Mouse (Mus musculus): ENCODE data around the gene Tomm70a. TPM values are rescaled to one million over a fixed set of nuclear protein-coding genes. Genes with fewer than 3 reads are reported as not detected.

The Tomm70a gene
- total and polyA plus RNA-seq, 3 experiments = 97.4 to 162 (median 123) TPM

DNA sequence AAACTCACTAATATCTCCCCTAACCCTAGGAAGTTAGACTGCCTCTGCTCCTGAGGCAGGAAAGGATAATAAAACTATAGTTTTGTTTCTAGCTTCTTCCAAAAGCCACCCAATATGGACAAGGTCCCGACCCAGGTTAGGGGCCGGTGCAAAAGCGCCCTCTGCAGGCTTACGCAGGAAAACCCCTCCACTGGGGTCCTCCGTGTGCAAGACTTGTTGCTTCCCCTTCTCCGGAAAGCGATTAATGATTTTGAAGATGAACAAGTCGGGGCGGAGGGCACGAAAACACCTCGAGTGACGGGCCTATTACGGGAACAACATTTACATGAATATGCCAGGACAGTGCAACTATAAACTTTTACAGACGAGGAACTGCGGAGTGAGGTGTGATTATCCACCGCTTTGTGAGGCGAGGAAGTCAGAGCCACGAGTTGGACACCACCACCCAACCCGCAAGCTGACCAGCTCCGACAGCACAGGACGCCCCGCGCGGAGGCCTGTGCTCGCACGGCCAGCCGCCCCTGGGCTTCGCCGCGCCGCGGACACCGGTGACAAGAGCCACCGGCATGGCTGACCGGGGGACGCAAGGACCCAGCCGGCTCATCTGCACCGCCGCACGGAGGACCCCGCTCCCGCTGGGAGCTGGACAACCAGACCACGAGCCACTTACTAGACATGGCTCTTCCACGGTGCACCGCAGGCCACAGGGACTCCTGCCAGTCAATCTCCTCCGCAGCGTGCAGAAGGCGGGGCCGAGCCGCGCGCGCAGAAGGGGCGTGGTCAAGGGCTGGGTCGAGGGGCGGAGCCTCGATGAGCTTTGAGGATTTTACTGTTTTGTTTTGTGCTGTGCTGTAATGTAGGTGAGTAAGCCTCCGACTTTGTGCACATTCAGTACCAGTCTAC lies 45.4 kb downstream of the Tomm70a start, which contains the start of gene Nit2 (continued):
- TF ChIP-seq KAT2A (conservative IDR thresholded peaks at IDR 0.05; ENCODE audit: low read depth, low read length) (no peak; the same call in 1 of the 2 replicates), HCFC1 (IDR thresholded peaks at IDR 0.05; ENCODE audit: low read depth, low read length) (peak; percentile 42), MAX (IDR thresholded peaks at IDR 0.05; ENCODE audit: low read length) (peak; percentile 75), MYC (IDR thresholded peaks at IDR 0.05; ENCODE audit: low read depth, low read length) (peak; percentile 47; the same call in 1 of the 2 replicates), USF1 (IDR thresholded peaks at IDR 0.05; ENCODE audit: low read depth, low read length) (no peak), SMC3 (IDR thresholded peaks at IDR 0.05; ENCODE audit: low read depth, low read length) (peak; percentile 74), UBTF (IDR thresholded peaks at IDR 0.05; ENCODE audit: borderline replicate concordance, insufficient read depth, low read depth, low read length) (0 out of 2 replicates have a peak, but pooled peaks have one; percentile 62), POLR2AphosphoS2 (IDR thresholded peaks at IDR 0.05; ENCODE audit: low read length) (peak; percentile 86), ETS1 (IDR thresholded peaks at IDR 0.05; ENCODE audit: low read depth, low read length) (peak; percentile 30; the same call in 1 of the 2 replicates), MXI1 (IDR thresholded peaks at IDR 0.05; ENCODE audit: low read depth, low read length) (peak; percentile 86), MEF2A (IDR thresholded peaks at IDR 0.05; ENCODE audit: extremely low read depth, insufficient replicate concordance, low read depth, low read length, poor library complexity, severe bottlenecking) (no peak), MAZ (IDR thresholded peaks at IDR 0.05; ENCODE audit: low read depth, low read length) (0 out of 2 replicates have a peak, but pooled peaks have one; percentile 30), USF2 (IDR thresholded peaks at IDR 0.05; ENCODE audit: borderline replicate concordance in 1 of 2, insufficient read depth in 1 of 2, low read depth in 1 of 2, low read length in 2 of 2) (no peak), E2F4 (IDR thresholded peaks at IDR 0.05; ENCODE audit: borderline replicate concordance, low read depth, low read length) (no peak), EP300 (IDR thresholded peaks at IDR 0.05; ENCODE audit: low read depth in 1 of 2, low read length in 2 of 2) (peak in 1 of 2 experiments; percentile 9; a peak in 1 of 4 replicates), MYB (IDR thresholded peaks at IDR 0.05; ENCODE audit: low read depth, low read length) (no peak), POLR2A (IDR thresholded peaks at IDR 0.05; ENCODE audit: control insufficient read depth in 1 of 2, insufficient read depth in 1 of 2, low read depth in 1 of 2, low read length in 2 of 2, poor library complexity in 1 of 2) (peak; percentile 75 to 94; a peak in 3 of 4 replicates), ZC3H11A (IDR thresholded peaks at IDR 0.05; ENCODE audit: low read depth, low read length) (peak; percentile 45; the same call in 1 of the 2 replicates), ZMIZ1 (IDR thresholded peaks at IDR 0.05; ENCODE audit: low read depth, low read length) (peak; percentile 85), GATA1 (IDR thresholded peaks at IDR 0.05; ENCODE audit: low read depth, low read length) (no peak), SIN3A (IDR thresholded peaks at IDR 0.05; ENCODE audit: low read length) (peak; percentile 61)

DNA sequence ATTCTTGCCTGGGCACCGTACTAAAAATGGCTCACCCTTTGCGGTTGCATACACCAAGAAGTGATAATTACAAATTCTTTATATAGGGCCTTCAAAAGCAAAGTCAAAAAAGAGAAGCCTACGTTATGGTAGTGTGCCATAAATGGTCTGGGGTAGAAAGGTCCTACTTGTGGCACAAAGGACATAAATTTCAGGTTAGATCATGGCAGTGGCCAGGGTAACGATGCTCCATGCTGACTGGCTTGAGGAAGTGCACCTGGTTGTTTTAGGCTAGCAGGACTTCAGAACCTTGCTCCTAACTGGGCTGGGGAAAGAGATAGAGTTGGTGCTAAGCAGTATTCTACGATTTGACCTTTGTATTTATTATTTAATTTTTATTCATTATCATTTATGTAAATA lies 46.0 kb downstream of the Tomm70a start:
- Histone ChIP-seq H3K36me3 (ENCODE audit: control insufficient read depth in 1 of 2, insufficient read depth in 2 of 2, low read length in 2 of 2) (peaks cover 4 to 8% of the 10 kb centered on the region in 2 experiments), H3K79me2 (ENCODE audit: control insufficient read depth, insufficient read depth, low read length, poor library complexity) (no peaks in the 10 kb centered on the region; the same call in 1 of the 2 replicates), H3K27ac (ENCODE audit: control insufficient read depth, low read depth, low read length) (no peak overlapping the region), H3K4me3 (ENCODE audit: control insufficient read depth in 1 of 2, insufficient read depth in 1 of 2, low read depth in 2 of 2, low read length in 2 of 2) (peak overlapping the region; percentile 78 to 80), H3K9ac (ENCODE audit: control insufficient read depth, low read depth, low read length, poor library complexity, severe bottlenecking) (peak overlapping the region; percentile 31; the same call in 1 of the 2 replicates), H3K27me3 (ENCODE audit: control insufficient read depth in 1 of 2, insufficient read depth in 2 of 2, low read length in 2 of 2) (no peaks in the 10 kb centered on the region), H3K9me3 (replicated peaks; ENCODE audit: insufficient read depth, low read length) (no peaks in the 10 kb centered on the region), H3K4me1 (ENCODE audit: control insufficient read depth in 1 of 2, insufficient read depth in 2 of 2, low read length in 2 of 2) (peaks cover 5 to 7% of the 10 kb centered on the region in 2 experiments; a peak in 3 of 4 replicates)
- TF ChIP-seq GABPA (IDR thresholded peaks at IDR 0.05; ENCODE audit: low read depth, low read length) (no peak), POLR2AphosphoS2 (IDR thresholded peaks at IDR 0.05; ENCODE audit: low read length) (no peak), ZC3H11A (IDR thresholded peaks at IDR 0.05; ENCODE audit: low read depth, low read length) (no peak), ZMIZ1 (IDR thresholded peaks at IDR 0.05; ENCODE audit: low read depth, low read length) (no peak), USF1 (IDR thresholded peaks at IDR 0.05; ENCODE audit: low read depth, low read length) (no peak), ETS1 (IDR thresholded peaks at IDR 0.05; ENCODE audit: low read depth, low read length) (no peak), ELF1 (IDR thresholded peaks at IDR 0.05; ENCODE audit: low read depth, low read length) (no peak)
- no peak for DNase-seq (ENCODE audit: low read depth, low spot score)
